Mouse (Mus musculus) lung, embryonic 15.5 days (tissue): Measurements from ENCODE around the gene Dbp. TPM values are rescaled to one million over a fixed set of nuclear protein-coding genes. Genes with fewer than 3 reads are reported as not detected.

Experiments
- ATAC-seq: fragments of 200-750 bp; cut with Nextera tagmentation; 2 replicates; pipeline ENCODE4 v1.8.0; 2017; ENCODE audit warnings: moderate number of reproducible peaks, borderline replicate concordance; ENCODE audit not compliant: low FRiP score, low TSS enrichment; ENCODE audit errors: extremely low read depth
- H3K27ac ChIP-seq: fragments of 300-500 bp; sonication (generic); 2 replicates; pipeline ENCODE4 v1.5.1; 2015; ENCODE audit warnings: moderate library complexity, mild to moderate bottlenecking, inconsistent platforms
- H3K27me3 ChIP-seq: fragments of 300-500 bp; sonication (generic); 2 replicates; pipeline ENCODE4 v1.6.1; 2015; ENCODE audit warnings: inconsistent platforms
- H3K36me3 ChIP-seq: fragments of 300-500 bp; sonication (generic); 2 replicates; pipeline ENCODE4 v1.6.1; 2015; ENCODE audit warnings: inconsistent platforms
- H3K4me1 ChIP-seq: fragments of 300-500 bp; sonication (generic); 2 replicates; pipeline ENCODE4 v1.6.1; 2015; ENCODE audit warnings: inconsistent platforms
- H3K4me2 ChIP-seq: fragments of 300-500 bp; sonication (generic); 2 replicates; pipeline ENCODE4 v1.6.1; 2015; ENCODE audit warnings: inconsistent platforms, mild to moderate bottlenecking, moderate library complexity
- H3K4me3 ChIP-seq: fragments of 300-500 bp; sonication (generic); 2 replicates; pipeline ENCODE4 v1.5.1; 2015; ENCODE audit warnings: mild to moderate bottlenecking, inconsistent platforms
- H3K9ac ChIP-seq: fragments of 300-500 bp; sonication (generic); 2 replicates; pipeline ENCODE4 v1.6.1; 2015; ENCODE audit warnings: inconsistent platforms
- H3K9me3 ChIP-seq: fragments of 300-500 bp; sonication (generic); 2 replicates; pipeline ENCODE4 v1.6.1; 2016; ENCODE audit warnings: inconsistent platforms
- WGBS: fragments of 180-500 bp; shearing (Covaris S2); methylation state at CpG from one replicate; pipeline ENCODE4 v1.1.7; 2015; 5-methylcytosine and 5-hydroxymethylcytosine counted together
- polyA plus RNA-seq: library from polyadenylated mRNA; unstranded; fragments of >200 nt; fragmentation: Nextera tagmentation; extraction: Ambion mirVana; gene quantifications from 2 replicates; pipeline ENCODE4 v1.2.1, GENCODE M21; 2015

The Dbp gene
- polyA plus RNA-seq, 1 experiment from 2014 or later: 3.1 TPM

DNA sequence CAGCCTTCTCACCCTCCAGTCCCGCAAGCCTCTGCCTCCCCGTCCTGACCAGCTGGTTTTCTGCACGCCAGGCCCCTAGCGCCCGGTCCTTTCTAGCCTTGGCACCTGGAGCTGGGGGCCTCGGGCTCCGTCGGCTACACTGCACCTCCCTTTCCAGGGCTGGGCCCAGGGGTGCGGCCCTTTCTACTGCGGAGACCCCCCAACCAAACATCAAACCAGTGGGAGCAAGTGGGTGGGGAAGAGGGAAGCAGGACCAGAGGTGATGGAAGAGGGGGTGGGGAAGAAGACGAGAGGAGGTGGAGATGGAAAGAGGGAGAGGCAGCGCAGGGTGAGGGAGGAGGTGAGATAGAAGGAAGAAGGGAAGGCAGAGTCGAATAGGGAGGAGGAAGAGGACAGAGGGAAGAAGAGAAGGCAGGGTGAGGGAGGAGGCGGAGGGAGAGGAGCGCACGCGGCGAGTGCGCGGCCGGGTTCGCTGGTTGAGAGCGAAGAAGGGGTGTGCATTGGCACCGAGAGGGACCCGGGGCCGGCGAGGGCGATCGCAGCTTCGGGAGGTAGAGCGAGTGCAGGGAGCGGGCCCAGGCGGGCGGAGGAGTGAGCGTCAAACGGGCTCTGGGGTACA is 5.3 kb upstream of the Dbp start, which contains the start of gene Car11:
Gene Car11, plus strand, starts transcription at position 321 of the 619 bp plus-strand sequence.
- Histone ChIP-seq H3K36me3 (no peaks in the 10 kb centered on the region), H3K9me3 (no peaks in the 10 kb centered on the region), H3K27me3 (peaks cover 33% of the 10 kb centered on the region), H3K27ac (no peak within 1 kb of the TSS), H3K9ac (peak within 1 kb of the TSS; percentile 36), H3K4me2 (peak within 1 kb of the TSS; percentile 72), H3K4me1 (peaks cover 24% of the 10 kb centered on the region), H3K4me3 (peak within 1 kb of the TSS; percentile 34)
- WGBS: 2% methylated on average over 36 of the region's 36 CpGs
- no peak for ATAC-seq

DNA sequence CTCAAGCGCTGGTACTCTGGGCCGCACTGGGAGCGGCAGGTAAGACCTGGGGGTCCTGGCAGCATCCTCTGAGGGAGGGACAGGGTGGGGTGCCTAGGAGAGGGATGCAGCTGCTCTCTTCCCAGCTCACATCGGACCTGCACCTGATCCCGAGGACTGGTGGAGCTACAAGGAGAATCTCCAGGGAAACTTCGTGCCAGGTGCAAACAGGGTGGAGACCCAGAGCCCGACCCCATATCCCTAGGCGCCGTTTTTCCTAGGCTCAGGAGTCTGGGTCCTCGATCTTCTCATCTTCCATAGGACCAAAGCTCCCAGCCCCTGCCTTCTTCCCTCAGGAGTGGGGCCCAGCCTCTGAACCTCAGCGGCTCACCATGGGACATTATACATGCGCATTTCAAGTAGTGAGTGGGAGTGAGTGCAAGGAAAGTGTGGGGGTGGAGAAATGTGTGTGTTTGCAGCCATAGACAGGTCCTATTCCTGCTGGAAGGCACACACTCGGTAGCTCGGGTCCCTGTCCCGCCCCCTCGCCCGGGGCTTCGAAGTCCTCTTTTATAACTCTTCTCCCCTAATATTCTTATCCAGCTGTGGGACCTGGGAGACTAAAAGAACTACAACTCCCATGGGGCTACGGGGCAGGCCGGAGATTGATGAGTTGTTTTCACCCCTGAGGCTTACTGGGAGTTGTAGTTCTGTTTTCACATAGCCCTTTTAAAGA is 4.4 kb upstream of the Dbp start:
- H3K4me3 ChIP-seq: peak overlapping the region; percentile 34
- H3K9ac ChIP-seq: peak overlapping the region; percentile 36
- H3K9me3 ChIP-seq: no peaks in the 10 kb centered on the region
- no peaks in the 10 kb centered on the region for H3K36me3 ChIP-seq
- H3K27ac ChIP-seq: no peak overlapping the region
- peaks cover 28% of the 10 kb centered on the region for H3K4me1 ChIP-seq
- 1% methylated on average over 20 of the region's 20 CpGs for WGBS
- peak overlapping the region; percentile 72 for H3K4me2 ChIP-seq
- peaks cover 33% of the 10 kb centered on the region for H3K27me3 ChIP-seq
- peak; percentile 13; the same call in 1 of the 2 replicates for ATAC-seq

DNA sequence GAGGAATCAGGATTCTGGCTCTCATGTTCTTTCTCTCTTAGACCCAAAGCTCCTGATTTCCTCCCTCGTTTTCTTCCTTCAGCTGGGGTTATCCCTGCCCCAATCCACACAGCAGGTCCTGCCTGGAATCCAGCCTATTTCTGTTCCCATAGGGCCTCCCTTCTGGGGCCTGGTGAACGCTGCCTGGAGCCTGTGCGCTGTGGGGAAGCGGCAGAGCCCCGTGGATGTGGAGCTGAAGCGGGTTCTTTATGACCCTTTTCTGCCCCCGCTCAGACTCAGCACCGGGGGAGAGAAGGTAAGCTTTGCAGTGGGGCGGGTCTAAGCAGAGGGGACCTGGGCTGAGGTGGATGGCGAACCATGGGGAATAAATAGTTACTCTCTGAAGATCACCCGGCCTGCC is 3.8 kb upstream of the Dbp start:
- WGBS: 34% methylated on average over 11 of the region's 11 CpGs
- H3K36me3 ChIP-seq: no peaks in the 10 kb centered on the region
- H3K4me3 ChIP-seq: no peak overlapping the region
- no peaks in the 10 kb centered on the region for H3K9me3 ChIP-seq
- H3K4me1 ChIP-seq: peaks cover 34% of the 10 kb centered on the region
- peak overlapping the region; percentile 72 for H3K4me2 ChIP-seq
- no peak for ATAC-seq
- no peak overlapping the region for H3K9ac ChIP-seq
- H3K27ac ChIP-seq: no peak overlapping the region
- peaks cover 33% of the 10 kb centered on the region for H3K27me3 ChIP-seq

DNA sequence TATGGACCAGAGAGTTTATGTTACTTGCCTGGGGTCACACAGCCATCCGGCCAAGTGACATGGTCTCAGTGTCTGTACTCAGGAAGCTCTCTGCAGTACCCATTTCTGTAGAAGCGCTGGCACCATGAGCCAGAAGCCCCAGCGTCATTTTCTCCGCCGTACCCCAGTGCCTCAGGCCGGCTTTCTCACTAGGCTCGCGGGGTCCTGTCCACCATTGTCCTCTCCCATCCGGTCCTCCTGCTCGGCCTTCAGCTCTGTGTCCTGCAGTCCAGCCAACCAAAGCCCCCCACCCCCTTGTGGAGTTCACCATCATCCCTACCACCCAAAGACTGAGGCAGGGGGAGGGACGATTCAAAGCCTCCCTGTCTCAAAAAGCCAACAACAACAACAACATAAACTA is 3.3 kb upstream of the Dbp start:
- H3K27me3 ChIP-seq: peaks cover 33% of the 10 kb centered on the region
- no peaks in the 10 kb centered on the region for H3K36me3 ChIP-seq
- H3K9me3 ChIP-seq: no peaks in the 10 kb centered on the region
- H3K4me3 ChIP-seq: no peak overlapping the region
- no peak overlapping the region for H3K9ac ChIP-seq
- WGBS: 83% methylated on average over 11 of the region's 11 CpGs
- no peak for ATAC-seq
- no peak overlapping the region for H3K4me2 ChIP-seq
- peaks cover 39% of the 10 kb centered on the region for H3K4me1 ChIP-seq
- H3K27ac ChIP-seq: no peak overlapping the region

DNA sequence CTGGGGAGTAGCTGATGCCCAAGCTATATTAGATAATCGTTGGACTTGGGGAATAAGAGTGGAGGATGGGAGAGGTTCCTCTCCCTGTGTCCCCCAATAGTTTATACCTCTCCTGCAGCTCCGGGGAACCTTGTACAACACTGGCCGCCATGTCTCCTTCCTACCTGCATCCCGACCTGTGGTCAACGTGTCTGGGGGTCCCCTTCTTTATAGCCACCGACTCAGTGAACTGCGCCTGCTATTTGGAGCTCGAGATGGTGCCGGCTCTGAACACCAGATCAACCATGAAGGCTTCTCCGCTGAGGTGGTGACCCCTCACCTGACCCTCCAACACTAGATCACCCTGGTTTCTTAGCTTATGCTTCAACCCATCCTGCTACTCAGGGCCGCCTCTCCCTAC is 2.6 kb upstream of the Dbp start:
- Histone ChIP-seq H3K27me3 (peaks cover 33% of the 10 kb centered on the region), H3K27ac (no peak overlapping the region), H3K4me1 (peaks cover 45% of the 10 kb centered on the region), H3K4me3 (no peak overlapping the region), H3K36me3 (no peaks in the 10 kb centered on the region), H3K4me2 (no peak overlapping the region), H3K9ac (no peak overlapping the region), H3K9me3 (no peaks in the 10 kb centered on the region)
- 89% methylated on average over 11 of the region's 11 CpGs for WGBS
- no peak for ATAC-seq

DNA sequence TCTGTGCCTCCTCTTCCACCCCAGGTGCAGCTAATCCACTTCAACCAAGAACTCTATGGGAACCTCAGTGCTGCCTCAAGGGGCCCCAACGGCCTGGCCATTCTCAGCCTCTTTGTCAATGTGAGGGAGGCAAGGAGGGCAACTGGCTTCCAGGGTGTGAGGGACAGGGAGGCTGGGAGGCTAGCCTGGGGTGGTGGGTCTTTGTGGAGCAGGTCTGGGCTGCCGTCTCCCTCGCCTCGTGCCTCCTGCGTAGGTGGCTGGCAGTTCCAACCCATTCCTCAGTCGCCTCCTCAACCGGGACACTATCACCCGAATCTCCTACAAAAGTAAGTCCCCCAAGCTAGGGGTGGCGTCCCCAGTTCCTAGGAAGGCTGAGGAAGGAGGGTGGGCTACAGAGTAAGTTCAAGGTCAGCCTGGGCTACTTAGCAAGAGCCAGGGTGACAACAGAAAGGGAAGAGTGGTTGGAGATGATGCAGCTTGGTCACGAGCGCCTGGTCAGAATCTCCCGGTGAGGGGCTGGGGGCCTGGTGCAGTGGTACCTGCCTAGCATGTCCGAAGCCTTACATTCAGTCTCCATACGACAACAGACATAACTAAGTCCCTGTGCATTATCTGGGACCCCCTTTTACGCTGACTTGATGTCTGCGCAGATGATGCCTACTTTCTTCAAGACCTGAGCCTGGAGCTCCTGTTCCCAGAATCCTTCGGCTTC is 1.9 kb upstream of the Dbp start:
- no peak overlapping the region for H3K27ac ChIP-seq
- no peak overlapping the region for H3K4me3 ChIP-seq
- peaks cover 52% of the 10 kb centered on the region for H3K4me1 ChIP-seq
- no peaks in the 10 kb centered on the region for H3K36me3 ChIP-seq
- H3K9me3 ChIP-seq: no peaks in the 10 kb centered on the region
- 85% methylated on average over 17 of the region's 17 CpGs for WGBS
- H3K27me3 ChIP-seq: peaks cover 33% of the 10 kb centered on the region
- peak overlapping the region; percentile 98; the same call in 1 of the 2 replicates for H3K4me2 ChIP-seq
- no peak for ATAC-seq
- H3K9ac ChIP-seq: no peak overlapping the region

DNA sequence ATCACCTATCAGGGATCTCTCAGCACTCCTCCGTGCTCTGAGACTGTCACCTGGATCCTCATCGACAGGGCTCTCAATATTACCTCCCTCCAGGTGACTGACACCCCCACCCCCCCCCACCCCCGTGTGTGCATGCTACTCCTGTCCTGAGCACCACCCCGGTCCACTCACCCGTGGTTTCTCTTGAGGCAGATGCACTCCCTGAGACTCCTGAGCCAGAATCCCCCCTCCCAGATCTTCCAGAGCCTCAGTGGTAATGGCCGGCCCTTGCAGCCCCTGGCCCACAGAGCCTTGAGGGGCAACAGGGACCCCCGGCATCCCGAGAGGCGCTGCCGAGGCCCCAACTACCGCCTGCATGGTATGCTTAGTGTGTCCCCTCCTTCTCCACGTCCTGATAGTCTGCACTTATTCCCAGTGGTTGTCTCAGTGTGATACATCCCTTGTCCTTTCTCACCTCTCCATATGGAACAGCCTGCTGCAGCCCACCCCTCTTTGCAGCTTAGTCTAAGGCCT is 1.3 kb upstream of the Dbp start:
- ATAC-seq: no peak
- Histone ChIP-seq H3K9me3 (no peaks in the 10 kb centered on the region), H3K36me3 (no peaks in the 10 kb centered on the region), H3K4me2 (peak overlapping the region; percentile 98), H3K27me3 (peaks cover 29% of the 10 kb centered on the region), H3K9ac (peak overlapping the region; percentile 18; the same call in 1 of the 2 replicates), H3K27ac (peak overlapping the region; percentile 79), H3K4me3 (peak overlapping the region; percentile 40), H3K4me1 (peaks cover 58% of the 10 kb centered on the region)
- WGBS: 33% methylated on average over 12 of the region's 12 CpGs

DNA sequence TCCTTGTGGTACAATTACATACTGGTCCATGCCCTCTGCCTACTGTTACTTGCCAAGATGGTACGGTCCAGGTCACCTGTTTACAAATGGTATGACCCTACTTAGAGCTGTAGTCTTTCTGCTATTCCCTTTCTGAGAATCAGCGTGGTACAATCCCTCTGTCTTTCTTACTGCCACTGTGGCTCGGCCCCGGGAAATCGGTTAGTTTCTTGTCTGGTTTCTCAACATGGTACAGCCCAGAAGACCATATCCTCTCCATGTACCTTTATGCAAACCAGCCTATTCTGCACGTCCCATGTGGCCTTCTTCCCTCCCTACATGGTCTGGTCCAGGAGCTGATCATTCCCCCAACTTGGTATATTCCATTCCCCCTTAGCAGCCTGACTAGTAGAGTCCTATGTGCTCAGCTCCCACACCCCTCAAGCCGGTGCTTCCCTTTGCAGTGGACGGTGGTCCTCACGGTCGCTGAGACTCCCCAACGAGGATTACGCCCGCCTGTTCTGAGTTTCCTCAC is 785 bp upstream of the Dbp start:
- no peaks in the 10 kb centered on the region for H3K9me3 ChIP-seq
- under 1% methylated on average over 13 of the region's 13 CpGs for WGBS
- H3K9ac ChIP-seq: peak overlapping the region; percentile 33; the same call in 1 of the 2 replicates
- no peaks in the 10 kb centered on the region for H3K36me3 ChIP-seq
- peak; percentile 29; the same call in 1 of the 2 replicates for ATAC-seq
- H3K4me1 ChIP-seq: peaks cover 63% of the 10 kb centered on the region
- peaks cover 23% of the 10 kb centered on the region for H3K27me3 ChIP-seq
- H3K27ac ChIP-seq: peak overlapping the region; percentile 79
- peak overlapping the region; percentile 40 for H3K4me3 ChIP-seq
- peak overlapping the region; percentile 98 for H3K4me2 ChIP-seq

DNA sequence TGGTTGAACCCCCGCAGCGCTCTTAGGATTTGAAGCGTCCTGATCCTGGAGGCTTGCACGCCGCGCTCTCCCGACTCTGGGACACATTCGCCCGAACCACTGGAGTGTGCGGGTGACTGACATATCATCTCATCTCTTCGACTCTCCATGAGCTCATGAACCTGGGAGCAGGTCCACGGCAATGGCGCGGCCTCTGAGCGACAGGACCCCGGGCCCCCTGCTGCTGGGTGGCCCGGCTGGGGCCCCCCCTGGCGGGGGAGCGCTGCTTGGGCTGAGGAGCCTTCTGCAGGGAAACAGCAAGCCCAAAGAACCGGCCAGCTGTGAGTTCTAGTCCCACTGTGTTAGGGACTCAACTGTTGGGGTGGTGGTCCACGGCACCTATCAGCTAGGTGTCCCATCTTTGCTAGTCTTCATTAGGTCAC is 566 bp downstream of the Dbp start:
- Histone ChIP-seq H3K27me3 (peaks cover 10% of the 10 kb centered on the region), H3K36me3 (peaks cover 1% of the 10 kb centered on the region), H3K4me3 (peak overlapping the region; percentile 61), H3K9ac (peak overlapping the region; percentile 77), H3K4me2 (peak overlapping the region; percentile 98), H3K4me1 (peaks cover 59% of the 10 kb centered on the region), H3K27ac (peak overlapping the region; percentile 86), H3K9me3 (no peaks in the 10 kb centered on the region)
- ATAC-seq: no peak
- WGBS: 1% methylated on average over 21 of the region's 21 CpGs

DNA sequence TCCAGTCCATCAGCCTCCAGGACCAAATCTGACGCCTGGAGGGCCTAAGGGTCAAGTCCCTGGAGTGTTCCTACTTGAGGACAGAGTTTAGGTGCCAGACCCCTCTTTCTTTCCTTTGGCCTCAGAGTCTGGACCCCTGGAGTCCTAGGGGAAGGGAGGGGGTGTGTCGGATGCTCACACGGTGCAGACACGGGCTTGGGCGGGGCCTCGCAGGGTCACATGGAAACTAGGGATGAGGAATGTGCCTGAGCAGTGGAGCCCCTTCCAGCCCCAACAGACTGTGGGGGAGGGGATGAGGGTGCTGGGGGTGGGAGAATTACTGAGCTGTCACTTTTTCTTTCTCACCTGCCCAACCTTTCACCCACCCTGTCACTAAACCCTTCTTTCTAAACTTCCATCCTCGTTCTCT is 989 bp downstream of the Dbp start:
- H3K27me3 ChIP-seq: peaks cover 7% of the 10 kb centered on the region; the same call in 1 of the 2 replicates
- WGBS: 1% methylated on average over 7 of the region's 7 CpGs
- peaks cover 57% of the 10 kb centered on the region for H3K4me1 ChIP-seq
- no peaks in the 10 kb centered on the region for H3K9me3 ChIP-seq
- no peak for ATAC-seq
- H3K36me3 ChIP-seq: peaks cover 6% of the 10 kb centered on the region
- peak overlapping the region; percentile 86 for H3K27ac ChIP-seq
- peak overlapping the region; percentile 77 for H3K9ac ChIP-seq
- peak overlapping the region; percentile 61 for H3K4me3 ChIP-seq
- H3K4me2 ChIP-seq: peak overlapping the region; percentile 98

DNA sequence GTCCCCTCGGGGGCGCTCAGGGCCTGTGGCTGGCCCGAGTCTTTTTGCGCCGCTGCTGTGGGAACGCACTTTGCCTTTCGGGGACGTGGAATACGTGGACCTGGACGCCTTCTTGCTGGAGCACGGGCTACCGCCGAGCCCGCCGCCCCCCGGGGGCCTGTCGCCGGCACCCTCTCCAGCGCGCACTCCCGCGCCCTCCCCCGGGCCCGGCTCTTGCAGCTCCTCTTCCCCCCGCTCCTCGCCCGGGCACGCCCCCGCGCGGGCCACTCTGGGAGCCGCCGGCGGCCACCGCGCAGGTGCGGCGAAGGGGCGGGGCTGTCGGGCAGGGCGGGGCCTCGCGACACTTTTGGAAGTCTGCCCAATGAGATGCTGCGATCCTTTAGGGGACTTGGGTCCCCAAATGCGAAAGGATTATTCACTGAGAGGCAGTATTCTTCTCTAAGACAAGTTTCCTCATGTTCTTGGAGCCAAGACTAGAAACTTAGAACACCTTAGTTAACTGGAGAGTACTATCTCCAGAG is 1.9 kb downstream of the Dbp start:
- under 1% methylated on average over 29 of the region's 45 CpGs for WGBS
- peaks cover 15% of the 10 kb centered on the region for H3K36me3 ChIP-seq
- no peaks in the 10 kb centered on the region; the same call in 1 of the 2 replicates for H3K27me3 ChIP-seq
- peak overlapping the region; percentile 77 for H3K9ac ChIP-seq
- peaks cover 52% of the 10 kb centered on the region for H3K4me1 ChIP-seq
- peak overlapping the region; percentile 86 for H3K27ac ChIP-seq
- ATAC-seq: no peak
- H3K4me3 ChIP-seq: peak overlapping the region; percentile 61
- H3K9me3 ChIP-seq: no peaks in the 10 kb centered on the region
- H3K4me2 ChIP-seq: peak overlapping the region; percentile 98
